Mouse (Mus musculus) heart, adult 2 months (tissue): ENCODE results near the gene Abr. TPM values are rescaled to one million over a fixed set of nuclear protein-coding genes. Genes with fewer than 3 reads are reported as not detected.

Experiments used
- DNase-seq, 2 experiments: peaks; one replicate each; pipeline ENCODE4 v3.0.0; 2021
- H3K27ac ChIP-seq: fragments of 200-600 bp; 2 replicates; pipeline ENCODE4 v1.8.1; 2022
- H3K27me3 ChIP-seq: fragments of 200-500 bp; 2 replicates; pipeline ENCODE4 v1.6.1; 2012; ENCODE audit warnings: mild to moderate bottlenecking, low read length, inconsistent platforms, mixed read lengths; ENCODE audit not compliant: control insufficient read depth, insufficient read depth
- H3K36me3 ChIP-seq: fragments of 200-500 bp; 2 replicates; pipeline ENCODE4 v1.6.1; 2012; ENCODE audit warnings: low read length, inconsistent platforms; ENCODE audit not compliant: control insufficient read depth, insufficient read depth
- H3K4me1 ChIP-seq: fragments of 200-500 bp; 2 replicates; pipeline ENCODE4 v1.6.1; 2011; ENCODE audit warnings: low read length; ENCODE audit not compliant: control insufficient read depth, insufficient read depth
- H3K4me3 ChIP-seq: fragments of 200-600 bp; 2 replicates; pipeline ENCODE4 v1.8.1; 2022
- H3K79me2 ChIP-seq: fragments of 200-500 bp; replicated peaks from 2 replicates; pipeline ENCODE4 v1.6.1; 2012; ENCODE audit warnings: mild to moderate bottlenecking, inconsistent platforms, low read length, moderate library complexity, mixed read lengths; ENCODE audit not compliant: control insufficient read depth, insufficient read depth
- H3K9ac ChIP-seq: fragments of 200-500 bp; 2 replicates; pipeline ENCODE4 v1.6.1; 2012; ENCODE audit warnings: low read depth, mild to moderate bottlenecking, control low read depth, inconsistent platforms, low read length, mixed read lengths
- CTCF ChIP-seq: fragments of 200-600 bp; IDR thresholded peaks from 2 replicates; pipeline ENCODE4 v1.8.1; 2022; ENCODE audit warnings: antibody characterized with exemption, mild to moderate bottlenecking, moderate library complexity
- EP300 ChIP-seq: fragments of 200-500 bp; IDR thresholded peaks from 2 replicates; pipeline ENCODE4 v1.6.1; 2011; ENCODE audit warnings: low read depth, low read length, control low read depth; ENCODE audit not compliant: insufficient read depth
- POLR2A ChIP-seq: fragments of 200-500 bp; IDR thresholded peaks from 2 replicates; pipeline ENCODE4 v1.6.1; 2011; ENCODE audit warnings: mild to moderate bottlenecking, low read depth, low read length, control low read depth; ENCODE audit not compliant: insufficient read depth
- WGBS: fragments of 180-500 bp; shearing (Covaris S2); methylation state at CpG from one replicate; pipeline ENCODE4 v1.1.7; 2018; 5-methylcytosine and 5-hydroxymethylcytosine counted together
- intact Hi-C: fragments of 180-260 bp; cut with DNase I; formaldehyde crosslinking; loops from one replicate; pipeline ENCODE4 v1.15.1; 2025
- polyA plus RNA-seq: library from polyadenylated mRNA; depleted of rRNA; stranded (reverse); fragments of >200 nt; gene quantifications from 2 replicates; pipeline ENCODE4 v1.2.3, GENCODE M21; 2012
- total RNA-seq, 2 experiments: library from RNA; stranded (reverse); gene quantifications; 2 replicates each; pipeline ENCODE4 v1.2.3; 2021

Gene Abr
- total and polyA plus RNA-seq, 3 experiments, result 23.4 to 32.2 (median 26.6) TPM

DNA sequence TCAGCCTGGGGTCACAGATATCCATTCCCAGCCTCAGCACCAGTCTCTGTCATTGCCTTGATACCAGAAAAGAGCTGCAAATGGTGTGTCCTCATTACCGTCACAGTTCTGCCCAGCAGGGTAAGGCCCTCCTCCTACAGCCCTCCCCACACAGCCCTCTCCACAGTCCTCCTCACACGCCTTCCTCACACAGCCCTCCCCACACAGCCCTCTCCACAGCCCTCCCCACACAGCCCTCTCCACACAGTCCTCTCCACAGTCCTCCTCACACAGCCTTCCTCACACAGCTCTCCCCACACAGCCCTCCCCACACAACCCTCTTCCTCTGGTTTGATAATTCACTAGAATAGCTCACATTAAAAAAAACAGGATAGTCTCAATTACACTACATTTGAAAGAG lies 7.9 kb upstream of the Abr start:
- Histone ChIP-seq H3K27ac (no peak overlapping the region), H3K36me3 (no peaks in the 10 kb centered on the region), H3K79me2 (no peaks in the 10 kb centered on the region), H3K4me1 (no peaks in the 10 kb centered on the region), H3K9ac (no peak overlapping the region), H3K4me3 (no peak overlapping the region), H3K27me3 (no peaks in the 10 kb centered on the region)
- WGBS, result 51% methylated on average over 2 of the region's 2 CpGs
- TF ChIP-seq POLR2A, result no peak
- no peak for DNase-seq
- intact Hi-C loops, result no loop called here

DNA sequence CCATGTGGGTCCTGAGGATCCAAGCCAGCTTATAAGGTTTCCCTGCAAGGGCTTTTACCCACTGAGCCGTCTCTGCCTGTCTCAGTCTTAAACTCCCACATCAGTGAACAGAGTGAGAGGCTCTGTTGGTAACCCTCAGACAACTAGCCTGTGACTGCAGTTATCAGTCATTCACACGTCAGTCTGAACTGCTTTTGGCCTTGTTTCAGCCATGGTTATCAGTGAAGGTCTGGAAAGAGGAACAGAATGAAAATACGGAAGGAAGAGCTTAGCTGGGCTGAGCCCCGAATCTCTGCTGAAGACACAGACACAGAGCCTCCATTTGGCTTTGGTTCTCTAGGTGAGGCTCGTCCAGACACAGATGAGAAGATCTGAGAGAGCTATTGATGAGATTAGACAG lies 6.5 kb upstream of the Abr start:
- no peak for DNase-seq
- no peak for TF ChIP-seq EP300
- intact Hi-C loops, result no loop called here
- peaks cover 1% of the 10 kb centered on the region; the same call in 1 of the 2 replicates for H3K27me3 ChIP-seq
- no peak overlapping the region for H3K9ac ChIP-seq
- no peak overlapping the region for H3K27ac ChIP-seq
- 22% methylated on average over 5 of the region's 5 CpGs for WGBS
- H3K4me3 ChIP-seq, result no peak overlapping the region
- H3K36me3 ChIP-seq, result no peaks in the 10 kb centered on the region
- H3K79me2 ChIP-seq, result no peaks in the 10 kb centered on the region
- H3K4me1 ChIP-seq, result no peaks in the 10 kb centered on the region

GRCm38 (mm10) chr11:76624881-76625280 lies 2.8 kb upstream of the Abr start:
- WGBS, result 88% methylated on average over 3 of the region's 3 CpGs

GRCm38 (mm10) chr11:76624071-76624470 lies 2.0 kb upstream of the Abr start:
- intact Hi-C loops, result no loop called here
- Histone ChIP-seq H3K36me3 (no peaks in the 10 kb centered on the region), H3K4me1 (no peaks in the 10 kb centered on the region), H3K9ac (no peak overlapping the region), H3K27ac (no peak overlapping the region), H3K79me2 (no peaks in the 10 kb centered on the region), H3K4me3 (no peak overlapping the region), H3K27me3 (peaks cover 4% of the 10 kb centered on the region; the same call in 1 of the 2 replicates)
- WGBS, result 57% methylated on average over 10 of the region's 10 CpGs
- TF ChIP-seq POLR2A (no peak), EP300 (no peak), CTCF (no peak)
- no peak for DNase-seq

More at GRCm38 (mm10) chr11:76624881-76625280, 2.8 kb upstream of the Abr start:
- intact Hi-C loops, result no loop called here
- Histone ChIP-seq H3K4me1 (no peaks in the 10 kb centered on the region), H3K4me3 (no peak overlapping the region), H3K27me3 (peaks cover 4% of the 10 kb centered on the region; the same call in 1 of the 2 replicates), H3K27ac (no peak overlapping the region), H3K79me2 (no peaks in the 10 kb centered on the region), H3K9ac (no peak overlapping the region), H3K36me3 (no peaks in the 10 kb centered on the region)
- no peak for TF ChIP-seq EP300
- no peak for TF ChIP-seq CTCF
- no peak for TF ChIP-seq POLR2A
- DNase-seq, result no peak

DNA sequence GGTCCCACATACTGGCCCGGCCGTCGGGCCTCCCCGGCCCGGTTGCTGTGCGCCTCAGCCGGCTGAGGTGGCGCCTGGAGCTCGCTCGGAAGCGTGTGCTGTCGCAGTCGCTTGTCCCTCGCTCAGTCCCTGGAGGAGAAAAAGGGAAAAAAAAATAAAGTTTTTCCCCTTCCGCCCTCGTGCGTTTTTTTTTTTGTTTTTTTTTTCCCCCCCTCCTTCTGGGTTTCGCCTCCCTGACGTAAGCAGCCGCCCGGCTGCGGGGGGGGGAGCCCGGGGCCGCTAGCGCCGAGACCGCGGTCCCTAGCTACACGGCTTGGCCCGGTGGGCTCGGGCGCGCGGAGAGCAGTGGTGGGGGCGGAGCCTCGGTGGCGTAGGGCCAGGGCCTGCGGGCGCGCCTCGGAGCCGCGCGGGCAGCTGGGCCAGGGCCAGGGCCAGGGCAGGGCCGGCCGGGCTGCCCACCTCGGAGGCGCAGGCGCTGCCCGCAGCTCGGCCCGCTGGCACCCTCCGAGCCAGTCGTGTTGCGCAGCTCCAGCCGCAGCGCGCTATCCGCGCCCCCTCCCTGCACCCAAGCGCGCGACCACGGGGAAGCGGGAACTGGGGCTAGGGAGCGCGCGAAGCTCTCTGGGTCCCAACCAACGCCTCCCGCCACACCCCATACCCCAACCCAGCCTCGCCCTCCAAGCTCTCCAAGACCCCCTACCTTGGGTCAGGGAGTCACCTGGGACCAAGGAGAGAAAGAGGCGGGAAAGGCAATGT lies 1.3 kb upstream of the Abr start:
- peak overlapping the region; percentile 56 for H3K4me3 ChIP-seq
- H3K79me2 ChIP-seq, result no peaks in the 10 kb centered on the region
- peak overlapping the region; percentile 67 for H3K9ac ChIP-seq
- H3K27me3 ChIP-seq, result peaks cover 4% of the 10 kb centered on the region; the same call in 1 of the 2 replicates
- H3K36me3 ChIP-seq, result no peaks in the 10 kb centered on the region
- intact Hi-C loops, result no loop called here
- no peak overlapping the region for H3K27ac ChIP-seq
- DNase-seq, result peak; percentile 79
- WGBS, result 2% methylated on average over 71 of the region's 72 CpGs
- no peaks in the 10 kb centered on the region for H3K4me1 ChIP-seq
- TF ChIP-seq CTCF (no peak), EP300 (no peak), POLR2A (no peak)

GRCm38 (mm10) chr11:76622566-76623205 lies 572 bp upstream of the Abr start:
- Histone ChIP-seq H3K27ac (no peak overlapping the region), H3K79me2 (no peaks in the 10 kb centered on the region), H3K27me3 (peaks cover 4% of the 10 kb centered on the region; the same call in 1 of the 2 replicates), H3K36me3 (no peaks in the 10 kb centered on the region), H3K4me3 (peak overlapping the region; percentile 56), H3K9ac (peak overlapping the region; percentile 53; the same call in 1 of the 2 replicates), H3K4me1 (no peaks in the 10 kb centered on the region)
- peak; percentile 49 to 56 for DNase-seq
- WGBS, result under 1% methylated on average over 63 of the region's 66 CpGs
- intact Hi-C loops, result no loop called here
- TF ChIP-seq EP300, result no peak
- no peak for TF ChIP-seq POLR2A
- TF ChIP-seq CTCF, result no peak
